Mouse (Mus musculus) CH12.LX (cell line): Measurements from ENCODE around the gene Slc29a4. TPM values are rescaled to one million over a fixed set of nuclear protein-coding genes. Genes with fewer than 3 reads are reported as not detected.
A peak's percentile ranks its signal among the peaks of the same experiment; 100 is the strongest.

ENCODE experiments used
- DNase-seq: peaks from one replicate; pipeline ENCODE4 v3.0.0-alpha.2; 2013; ENCODE audit errors: extremely low read depth
- H3K27ac ChIP-seq: 2 replicates; pipeline ENCODE4 v1.5.1; 2012; ENCODE audit warnings: low read depth, mild to moderate bottlenecking, control low read depth, moderate library complexity; ENCODE audit not compliant: insufficient read depth
- H3K27me3 ChIP-seq: replicated peaks from 2 replicates; pipeline ENCODE3; 2012; ENCODE audit warnings: inconsistent platforms
- H3K36me3 ChIP-seq, 2 experiments: replicated peaks in 1 of 2; 2 replicates each; pipeline versions ENCODE3 to v1.6.1; 2012; ENCODE audit warnings: inconsistent platforms in 1 of 2, low read length in 1 of 2, mild to moderate bottlenecking in 1 of 2, mixed read lengths in 1 of 2, moderate library complexity in 1 of 2; ENCODE audit not compliant: control insufficient read depth in 1 of 2, insufficient read depth in 1 of 2
- H3K4me1 ChIP-seq, 2 experiments: 2 replicates each; pipeline ENCODE4 v1.6.1; 2012; ENCODE audit warnings: inconsistent platforms in 1 of 2, moderate library complexity in 1 of 2; ENCODE audit not compliant: insufficient read depth in 2 of 2, control insufficient read depth in 1 of 2
- H3K4me2 ChIP-seq: 2 replicates; pipeline ENCODE4 v1.6.1; 2012; ENCODE audit warnings: low read depth, mild to moderate bottlenecking, control low read depth; ENCODE audit not compliant: poor library complexity, insufficient read depth, severe bottlenecking
- H3K4me3 ChIP-seq, 3 experiments: fragments of 150-350 bp in 1 of 3; sonication (generic) in 1 of 3; replicated peaks in 1 of 3; 2 replicates each; pipeline versions ENCODE3 to v1.5.1; 2011 to 2012; ENCODE audit warnings: low read depth in 2 of 3, low read length in 2 of 3, mild to moderate bottlenecking in 2 of 3, moderate library complexity in 2 of 3, control low read depth in 1 of 3, improper control_type of control experiment in 1 of 3, inconsistent platforms in 1 of 3, mixed read lengths in 1 of 3; ENCODE audit not compliant: poor library complexity in 1 of 3
- H3K79me2 ChIP-seq: replicated peaks from 2 replicates; pipeline ENCODE4 v1.6.1; 2012; ENCODE audit warnings: mild to moderate bottlenecking, moderate library complexity; ENCODE audit not compliant: control insufficient read depth, poor library complexity, insufficient read depth, severe bottlenecking; ENCODE audit errors: extremely low read depth
- H3K9ac ChIP-seq: 2 replicates; pipeline ENCODE4 v1.6.1; 2012; ENCODE audit warnings: low read depth, mild to moderate bottlenecking, control low read depth, moderate library complexity; ENCODE audit not compliant: insufficient read depth
- H3K9me3 ChIP-seq: replicated peaks from 2 replicates; pipeline ENCODE3; 2012; ENCODE audit warnings: low read length, inconsistent platforms, mixed read lengths
- BHLHE40 ChIP-seq: IDR thresholded peaks from 2 replicates; pipeline ENCODE4 v1.6.1; 2011; ENCODE audit warnings: mild to moderate bottlenecking, low read depth, low read length, improper control_type of control experiment
- CHD1 ChIP-seq: IDR thresholded peaks from 2 replicates; pipeline ENCODE4 v1.6.1; 2012; ENCODE audit warnings: low read depth, low read length, improper control_type of control experiment, inconsistent platforms
- CHD2 ChIP-seq: IDR thresholded peaks from 2 replicates; pipeline ENCODE4 v1.6.1; 2011; ENCODE audit warnings: low read length, improper control_type of control experiment
- CTCF ChIP-seq, 2 experiments: IDR thresholded peaks in 1 of 2; conservative IDR thresholded peaks in 1 of 2; 2 replicates each; pipeline ENCODE4 v1.5.1; 2011 to 2012; ENCODE audit warnings: low read depth in 2 of 2, low read length in 2 of 2, improper control_type of control experiment in 1 of 2, inconsistent platforms in 1 of 2, mild to moderate bottlenecking in 1 of 2, moderate library complexity in 1 of 2
- E2F4 ChIP-seq: IDR thresholded peaks from 2 replicates; pipeline ENCODE4 v1.6.1; 2011; ENCODE audit warnings: low read depth, low read length, improper control_type of control experiment; ENCODE audit not compliant: insufficient replicate concordance
- ELF1 ChIP-seq: IDR thresholded peaks from 2 replicates; pipeline ENCODE4 v1.6.1; 2014; ENCODE audit warnings: low read depth, mild to moderate bottlenecking, inconsistent platforms, low read length, improper control_type of control experiment
- EP300 ChIP-seq: IDR thresholded peaks from 2 replicates; pipeline ENCODE4 v1.6.1; 2011; ENCODE audit warnings: low read length, improper control_type of control experiment
- GABPA ChIP-seq: IDR thresholded peaks from 2 replicates; pipeline ENCODE4 v1.6.1; 2012; ENCODE audit warnings: low read depth, low read length, improper control_type of control experiment, inconsistent platforms; ENCODE audit not compliant: insufficient replicate concordance
- HCFC1 ChIP-seq: IDR thresholded peaks from 2 replicates; pipeline ENCODE4 v1.6.1; 2012; ENCODE audit warnings: low read depth, mild to moderate bottlenecking, inconsistent platforms, low read length, improper control_type of control experiment
- IRF4 ChIP-seq: IDR thresholded peaks from 2 replicates; pipeline ENCODE4 v1.6.1; 2014; ENCODE audit warnings: low read depth, mild to moderate bottlenecking, inconsistent platforms, low read length, improper control_type of control experiment
- JUN ChIP-seq: IDR thresholded peaks from 2 replicates; pipeline ENCODE4 v1.6.1; 2011; ENCODE audit warnings: low read depth, mild to moderate bottlenecking, low read length, improper control_type of control experiment, moderate library complexity; ENCODE audit not compliant: insufficient read depth
- JUND ChIP-seq: conservative IDR thresholded peaks from 2 replicates; pipeline ENCODE4 v1.6.1; 2011; ENCODE audit warnings: low read depth, low read length, improper control_type of control experiment
- KAT2A ChIP-seq: IDR thresholded peaks from 2 replicates; pipeline ENCODE4 v1.6.1; 2012; ENCODE audit warnings: low read length, improper control_type of control experiment, inconsistent platforms; ENCODE audit not compliant: insufficient replicate concordance
- MAFK ChIP-seq: IDR thresholded peaks from 2 replicates; pipeline ENCODE4 v1.6.1; 2011; ENCODE audit warnings: low read length, improper control_type of control experiment; ENCODE audit not compliant: insufficient replicate concordance
- MAX ChIP-seq: IDR thresholded peaks from 2 replicates; pipeline ENCODE4 v1.6.1; 2011; ENCODE audit warnings: low read length, improper control_type of control experiment
- MAZ ChIP-seq: IDR thresholded peaks from 2 replicates; pipeline ENCODE4 v1.6.1; 2012; ENCODE audit warnings: low read depth, mild to moderate bottlenecking, inconsistent platforms, low read length, improper control_type of control experiment, moderate library complexity
- MXI1 ChIP-seq: IDR thresholded peaks from 2 replicates; pipeline ENCODE4 v1.6.1; 2011; ENCODE audit warnings: mild to moderate bottlenecking, low read depth, low read length, improper control_type of control experiment
- MYC ChIP-seq: IDR thresholded peaks from 2 replicates; pipeline ENCODE4 v1.6.1; 2011; ENCODE audit warnings: low read depth, mild to moderate bottlenecking, improper control_type of control experiment, low read length
- NELFE ChIP-seq: IDR thresholded peaks from 2 replicates; pipeline ENCODE4 v1.6.1; 2011; ENCODE audit warnings: low read depth, low read length, improper control_type of control experiment
- POLR2A ChIP-seq: IDR thresholded peaks from 2 replicates; pipeline ENCODE4 v1.6.1; 2011; ENCODE audit warnings: low read depth, mild to moderate bottlenecking, improper control_type of control experiment, low read length
- RAD21 ChIP-seq: IDR thresholded peaks from 2 replicates; pipeline ENCODE4 v1.6.1; 2011; ENCODE audit warnings: low read depth, mild to moderate bottlenecking, low read length, improper control_type of control experiment, moderate library complexity
- RCOR1 ChIP-seq: conservative IDR thresholded peaks from 2 replicates; pipeline ENCODE4 v1.6.1; 2012; ENCODE audit warnings: low read depth, mild to moderate bottlenecking, inconsistent platforms, low read length, improper control_type of control experiment
- SIN3A ChIP-seq: IDR thresholded peaks from 2 replicates; pipeline ENCODE4 v1.6.1; 2012; ENCODE audit warnings: low read length, improper control_type of control experiment, inconsistent platforms
- SMC3 ChIP-seq: IDR thresholded peaks from 2 replicates; pipeline ENCODE4 v1.6.1; 2011; ENCODE audit warnings: low read depth, low read length, improper control_type of control experiment
- TBP ChIP-seq: conservative IDR thresholded peaks from 2 replicates; pipeline ENCODE4 v1.6.1; 2011; ENCODE audit warnings: low read depth, low read length, improper control_type of control experiment
- UBTF ChIP-seq: IDR thresholded peaks from 2 replicates; pipeline ENCODE4 v1.6.1; 2012; ENCODE audit warnings: low read depth, mild to moderate bottlenecking, inconsistent platforms, low read length, improper control_type of control experiment, moderate library complexity
- USF2 ChIP-seq: conservative IDR thresholded peaks from 2 replicates; pipeline ENCODE4 v1.6.1; 2011; ENCODE audit warnings: low read depth, low read length, improper control_type of control experiment
- ZC3H11A ChIP-seq: IDR thresholded peaks from 2 replicates; pipeline ENCODE4 v1.6.1; 2012; ENCODE audit warnings: low read depth, mild to moderate bottlenecking, inconsistent platforms, low read length, improper control_type of control experiment
- ZKSCAN1 ChIP-seq: IDR thresholded peaks from 2 replicates; pipeline ENCODE4 v1.6.1; 2012; ENCODE audit warnings: low read depth, inconsistent platforms, low read length, improper control_type of control experiment, borderline replicate concordance
- ZMIZ1 ChIP-seq: IDR thresholded peaks from 2 replicates; pipeline ENCODE4 v1.6.1; 2012; ENCODE audit warnings: low read depth, mild to moderate bottlenecking, inconsistent platforms, low read length, improper control_type of control experiment
- ZNF384 ChIP-seq: IDR thresholded peaks from 2 replicates; pipeline ENCODE4 v1.6.1; 2012; ENCODE audit warnings: low read depth, low read length, improper control_type of control experiment, inconsistent platforms
- dilution Hi-C: fragments of 300-500 bp; cut with MboI; formaldehyde crosslinking; loops from 2 replicates; pipeline ENCODE4 v1.14.3; 2020; ENCODE audit warnings: low sequenced_read_pairs; ENCODE audit not compliant: extremely low pct_unique_long_range_greater_than_20kb, extremely low pct_ligation_motif_present
- in situ Hi-C: fragments of 300-500 bp; cut with MboI; formaldehyde crosslinking; loops from 3 replicates; pipeline ENCODE4 v1.14.3; 2019; ENCODE audit warnings: low sequenced_read_pairs, low pct_ligation_motif_present, low pct_unique_long_range_greater_than_20kb, mixed read lengths
- polyA plus RNA-seq: library from polyadenylated mRNA; unstranded; fragments of >175 nt; gene quantifications from 2 replicates; pipeline ENCODE4 v1.2.1, GENCODE M21; 2012; ENCODE audit warnings: low read depth; ENCODE audit not compliant: insufficient read length
- total RNA-seq, 2 experiments: library from RNA; depleted of rRNA; stranded (reverse); fragments of 300-350 nt in 1 of 2; fragments of >200 nt in 1 of 2; gene quantifications; 2 replicates each; pipeline ENCODE4 v1.2.3; 2012 to 2014

Gene Slc29a4
- total and polyA plus RNA-seq, 3 experiments: not detected

DNA sequence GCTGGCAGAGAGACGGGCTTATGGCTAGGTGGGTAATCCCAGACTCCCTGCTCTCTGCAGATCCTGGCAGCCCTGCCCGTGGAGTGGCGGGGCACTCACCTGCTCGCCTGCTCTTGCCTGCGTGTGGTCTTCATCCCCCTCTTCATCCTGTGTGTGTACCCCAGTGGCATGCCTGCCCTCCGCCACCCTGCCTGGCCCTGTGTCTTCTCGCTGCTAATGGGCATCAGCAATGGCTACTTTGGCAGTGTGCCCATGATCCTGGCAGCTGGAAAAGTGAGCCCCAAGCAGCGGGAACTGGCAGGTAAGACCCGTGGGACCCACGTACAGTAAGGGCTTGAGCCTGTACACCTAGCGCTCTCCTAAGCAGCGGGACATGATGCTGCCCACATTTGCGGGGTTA is 27.6 kb downstream of the Slc29a4 start:
- no peak overlapping the region for H3K4me2 ChIP-seq
- H3K9me3 ChIP-seq: no peaks in the 10 kb centered on the region
- no peaks in the 10 kb centered on the region for H3K79me2 ChIP-seq
- H3K36me3 ChIP-seq: no peaks in the 10 kb centered on the region
- in situ Hi-C loops (loop anchor here (5.0 to 25.0 kb wide), 3 partner anchors 48 to 218 kb away; no protein-coding TSS in a partner anchor), dilution Hi-C loops (no loop called here)
- no peak overlapping the region for H3K4me3 ChIP-seq
- DNase-seq: no peak
- TF ChIP-seq ZMIZ1 (no peak), POLR2A (no peak), RCOR1 (no peak), MAZ (no peak), USF2 (no peak), MXI1 (no peak), SIN3A (no peak), ZKSCAN1 (no peak), UBTF (no peak)
- no peak overlapping the region for H3K9ac ChIP-seq
- peaks cover 0 to 6% of the 10 kb centered on the region in 2 experiments; a peak in 2 of 4 replicates for H3K4me1 ChIP-seq
- no peak overlapping the region for H3K27ac ChIP-seq
- H3K27me3 ChIP-seq: peaks cover 38% of the 10 kb centered on the region

DNA sequence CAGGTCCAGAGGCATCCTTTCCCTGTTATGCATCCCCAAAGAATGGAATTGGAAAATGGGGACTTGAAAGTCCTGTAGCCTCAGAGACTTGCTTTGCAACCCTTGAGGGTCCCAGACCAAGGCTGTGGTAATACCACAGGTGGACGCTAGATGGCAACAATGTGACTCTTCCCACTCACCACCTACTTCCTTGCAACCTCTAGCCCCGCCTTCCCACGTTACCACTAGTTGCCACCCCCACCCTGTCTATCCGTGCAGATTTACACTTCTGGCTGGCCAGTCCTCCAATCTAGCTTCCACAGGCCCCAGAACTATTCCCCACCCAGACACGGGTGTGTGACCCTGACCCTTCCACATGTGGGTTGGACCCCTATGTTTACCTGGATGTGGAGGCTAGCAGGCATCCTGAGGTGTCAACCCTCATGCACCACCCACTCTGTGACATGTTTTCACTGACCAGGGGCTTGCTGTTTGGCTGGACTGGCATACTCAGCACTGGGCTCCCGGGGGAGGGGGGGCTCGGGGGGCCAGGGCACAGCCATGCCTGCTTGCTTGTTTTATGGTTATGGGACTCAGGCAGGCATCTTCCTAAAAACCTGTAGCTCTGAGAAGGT is 31.3 kb downstream of the Slc29a4 start:
- dilution Hi-C loops: no loop called here
- no peak; the same call in 1 of the 2 replicates for TF ChIP-seq MAX
- TF ChIP-seq TBP: no peak
- peak; percentile 70 for TF ChIP-seq RAD21
- TF ChIP-seq MAFK: no peak
- TF ChIP-seq ELF1: peak; percentile 75
- TF ChIP-seq UBTF: no peak
- TF ChIP-seq CHD1: no peak
- TF ChIP-seq MYC: no peak; the same call in 1 of the 2 replicates
- no peak for TF ChIP-seq JUND
- 0 out of 2 replicates have a peak, but pooled peaks have one; percentile 36 for TF ChIP-seq MAZ
- TF ChIP-seq EP300: no peak
- TF ChIP-seq SIN3A: no peak
- TF ChIP-seq JUN: no peak
- no peak for TF ChIP-seq GABPA
- TF ChIP-seq KAT2A: no peak
- no peak; the same call in 1 of the 2 replicates for TF ChIP-seq IRF4
- 0 out of 2 replicates have a peak, but pooled peaks have one; percentile 18 for TF ChIP-seq HCFC1
- no peak; the same call in 1 of the 2 replicates for TF ChIP-seq USF2
- TF ChIP-seq ZMIZ1: no peak
- peak; percentile 86 to 99 for TF ChIP-seq CTCF (conservative IDR thresholded peaks at IDR 0.05 in 1 of 2, IDR thresholded peaks at IDR 0.05 in 1 of 2; ENCODE audit: low read depth in 2 of 2, low read length in 2 of 2)
- TF ChIP-seq SMC3: peak; percentile 81
- TF ChIP-seq BHLHE40: no peak; the same call in 1 of the 2 replicates
- TF ChIP-seq NELFE: no peak; the same call in 1 of the 2 replicates
- no peak for TF ChIP-seq E2F4
- no peak; the same call in 1 of the 2 replicates for TF ChIP-seq ZC3H11A
- TF ChIP-seq RCOR1: no peak
- peak; percentile 20 for TF ChIP-seq CHD2
- no peak for TF ChIP-seq ZNF384
- TF ChIP-seq POLR2A: no peak
- TF ChIP-seq ZKSCAN1: no peak

More for the DNA sequence above, 31.3 kb downstream of the Slc29a4 start:
- Histone ChIP-seq H3K27me3 (peaks cover 25% of the 10 kb centered on the region), H3K9me3 (peaks cover 2% of the 10 kb centered on the region), H3K27ac (no peak overlapping the region), H3K4me2 (peak overlapping the region; percentile 60), H3K36me3 (peaks cover 12 to 28% of the 10 kb centered on the region in 2 experiments), H3K79me2 (no peaks in the 10 kb centered on the region), H3K4me3 (peak overlapping the region in 1 of 3 experiments; percentile 12), H3K4me1 (peaks cover 0 to 6% of the 10 kb centered on the region in 2 experiments; a peak in 2 of 4 replicates), H3K9ac (no peak overlapping the region)
- DNase-seq: peak; percentile 78
- in situ Hi-C loops: loop anchor here (25.0 kb wide), 1 partner anchor 136 kb away; no protein-coding TSS in a partner anchor
